Mouse (Mus musculus) Patski (cell line): ENCODE results near the gene Lcn6. TPM values are rescaled to one million over a fixed set of nuclear protein-coding genes. Genes with fewer than 3 reads are reported as not detected.
"Not testable (repeated sequence)": the region's sequence is repeated elsewhere in the genome, so short reads cannot be mapped to it uniquely, and the experiment has no call there.

Source experiments
- ATAC-seq: fragments of 100-300 bp; one replicate; pipeline ENCODE4 v1.8.0; 2021
- CTCF ChIA-PET: fragments of 350-600 bp; sonication (Branson Sonifier 250); formaldehyde crosslinking; loops from one replicate; lab custom pipeline; 2022; ENCODE audit warnings: inconsistent platforms; lab: Charles Lee
- POLR2A ChIA-PET: fragments of 350-600 bp; sonication (Branson Sonifier 250); formaldehyde crosslinking; loops from one replicate; lab custom pipeline; 2022; ENCODE audit warnings: antibody characterized with exemption, inconsistent platforms; lab: Charles Lee
- DNase-seq: peaks from one replicate; pipeline ENCODE4 v3.0.0-alpha.2; 2011; ENCODE audit warnings: low read depth, low spot score
- H3K27me3 ChIP-seq: fragments of 371-371 bp; one replicate; pipeline ENCODE4 v1.5.1; 2021
- CTCF ChIP-seq: fragments of 100-300 bp; IDR thresholded peaks from one replicate; pipeline ENCODE4 v1.5.1; 2021
- in situ Hi-C: fragments of 300-500 bp; cut with MboI; formaldehyde crosslinking; loops from 3 replicates; pipeline ENCODE4 v1.11.1; 2018; ENCODE audit warnings: low pct_unique_long_range_greater_than_20kb, mixed read lengths
- polyA plus RNA-seq: library from polyadenylated mRNA; unstranded; gene quantifications from one replicate; pipeline ENCODE4 v1.2.3, GENCODE M21; 2021

The Lcn6 gene
- polyA plus RNA-seq, 1 experiment from 2014 or later: not detected

DNA sequence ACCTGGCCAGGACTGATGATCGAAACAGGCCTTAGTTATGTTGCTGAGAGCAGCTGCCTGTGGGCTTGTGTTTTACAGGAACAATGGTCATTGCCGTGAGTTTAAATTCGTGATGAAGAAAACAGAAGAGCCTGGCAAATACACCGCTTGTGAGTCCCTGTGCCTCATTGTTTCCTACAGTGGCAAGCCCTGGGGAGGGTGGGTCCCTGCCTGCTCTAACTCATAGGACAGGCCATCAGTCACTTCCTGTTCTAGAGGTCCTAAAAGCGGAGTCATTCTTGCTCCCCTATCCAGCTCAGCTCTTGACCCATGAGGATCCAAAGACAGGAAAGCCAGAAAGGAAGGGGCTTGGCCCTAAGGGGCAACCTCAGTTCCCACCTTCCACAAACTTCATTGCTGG, 24.4 kb downstream of the Lcn6 start:
- CTCF ChIA-PET: no interaction called here
- no peak for TF ChIP-seq CTCF
- ATAC-seq (no peak), DNase-seq (no peak)
- POLR2A ChIA-PET: interaction anchor here (0.6 kb wide), 1 partner anchor 712 kb away, joined by 3 read pairs; no protein-coding TSS in a partner anchor
- H3K27me3 ChIP-seq: peaks cover 4% of the 10 kb centered on the region
- in situ Hi-C loops: no loop called here

- no peak for TF ChIP-seq CTCF
- ATAC-seq: no peak
- CTCF ChIA-PET: no interaction called here
- in situ Hi-C loops: no loop called here
- POLR2A ChIA-PET: no interaction called here
- no peak for DNase-seq
- H3K27me3 ChIP-seq: peaks cover 4% of the 10 kb centered on the region
Observed at GRCm38 (mm10) chr2:25703706-25704105, 27.1 kb downstream of the Lcn6 start.

DNA sequence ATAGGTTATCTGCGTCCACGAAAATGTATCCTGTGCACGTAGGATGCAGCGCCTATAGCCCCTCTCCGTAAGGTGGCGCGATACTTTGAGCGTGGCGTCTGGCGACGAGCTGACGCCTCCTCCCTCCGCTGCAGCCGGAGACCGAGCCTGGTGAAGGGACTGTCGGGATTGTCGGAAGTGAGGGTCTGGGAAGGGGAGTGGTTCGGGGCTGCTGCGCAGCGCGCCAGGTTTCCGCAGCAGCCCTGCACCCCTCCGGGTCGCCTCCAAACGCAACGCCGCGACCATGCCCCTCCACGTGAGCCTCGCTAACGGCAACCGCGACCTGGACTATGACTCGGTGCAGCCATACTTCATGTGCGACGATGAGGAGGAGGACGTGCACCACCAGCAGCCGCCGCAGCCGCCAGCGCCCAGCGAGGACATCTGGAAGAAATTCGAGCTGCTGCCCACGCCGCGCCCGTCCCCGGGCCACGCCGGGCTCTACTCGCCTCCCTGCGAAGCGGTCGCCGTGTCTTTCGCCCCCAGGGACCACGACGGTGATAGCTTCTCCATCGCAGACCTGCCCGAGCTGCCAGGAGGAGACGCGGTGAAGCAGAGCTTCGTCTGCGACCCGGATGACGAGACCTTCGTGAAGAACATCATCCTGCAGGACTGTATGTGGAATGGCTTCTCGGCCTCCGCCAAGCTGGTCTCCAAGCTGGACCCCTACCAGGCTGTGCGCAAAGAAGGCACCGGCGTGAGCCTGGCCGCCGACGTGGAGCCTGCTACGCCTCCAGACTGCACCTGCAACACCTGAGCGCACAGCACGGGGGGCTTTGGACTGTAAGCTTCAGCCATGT, 30.3 kb downstream of the Lcn6 start, which contains the start of gene Bmyc:
Gene Bmyc, plus strand, starts transcription at position 97 of the 839 bp plus-strand sequence.
- DNase-seq (no peak), ATAC-seq (peak; percentile 70)
- TF ChIP-seq CTCF: peak; percentile 76
- ChIA-PET CTCF (interaction anchor here (2.9 kb wide), 1 partner anchor 12 kb away, joined by 14 read pairs; no protein-coding TSS in a partner anchor), POLR2A (interaction anchor here (0.9 kb wide), 1 partner anchor 69 kb away, joined by 3 read pairs; no protein-coding TSS in a partner anchor)
- peaks cover 4% of the 10 kb centered on the region for H3K27me3 ChIP-seq
- in situ Hi-C loops: no loop called here

DNA sequence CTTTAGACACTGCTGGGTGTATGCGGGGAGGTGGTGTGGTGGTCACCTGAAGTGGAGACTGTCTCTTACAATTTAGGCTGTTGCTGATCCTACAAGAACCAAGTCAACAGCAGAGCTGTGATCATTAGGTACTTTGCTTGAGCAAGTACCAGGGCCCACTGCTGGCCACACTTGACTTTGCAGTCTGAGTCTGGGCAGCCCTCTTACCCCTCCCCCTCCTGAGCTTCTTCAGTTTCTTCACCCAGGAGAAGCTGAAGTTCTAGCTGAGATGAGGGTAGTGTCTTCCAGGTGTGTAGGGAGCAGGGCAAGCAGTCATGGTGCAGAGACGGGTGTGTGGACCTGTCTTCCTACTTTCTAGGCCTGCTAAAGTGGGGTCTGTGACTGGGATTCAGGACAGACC, 31.5 kb downstream of the Lcn6 start:
- no peak for ATAC-seq

DNA sequence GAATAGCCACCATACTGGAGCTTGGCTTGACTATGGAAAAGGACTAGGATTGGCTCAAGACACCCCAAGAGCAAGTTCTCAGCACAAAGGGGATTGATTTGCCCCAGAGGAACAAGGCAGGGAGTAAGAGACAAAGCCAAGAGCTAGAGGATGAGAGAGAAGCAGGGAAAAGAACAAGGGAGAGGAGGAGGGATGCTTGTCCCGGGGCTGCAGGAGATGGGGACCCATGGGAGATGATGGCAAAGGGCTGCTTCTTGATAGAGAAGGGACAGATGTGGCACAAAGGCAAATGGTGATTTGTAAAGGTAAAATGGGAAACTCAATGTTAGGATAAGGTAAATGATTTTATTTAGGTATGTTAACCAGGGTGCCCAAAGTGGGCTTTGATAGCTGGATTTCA, 32.5 kb downstream of the Lcn6 start:
- in situ Hi-C loops, POLR2A ChIA-PET, ATAC-seq, H3K27me3 ChIP-seq, DNase-seq, CTCF ChIA-PET: not testable (repeated sequence)

More for the DNA sequence above, 31.5 kb downstream of the Lcn6 start:
- in situ Hi-C loops: no loop called here
- H3K27me3 ChIP-seq: peaks cover 4% of the 10 kb centered on the region
- ChIA-PET POLR2A (interaction anchor here (0.9 kb wide), 1 partner anchor 68 kb away, joined by 3 read pairs; no protein-coding TSS in a partner anchor), CTCF (no interaction called here)
- no peak for TF ChIP-seq CTCF
- DNase-seq: no peak

DNA sequence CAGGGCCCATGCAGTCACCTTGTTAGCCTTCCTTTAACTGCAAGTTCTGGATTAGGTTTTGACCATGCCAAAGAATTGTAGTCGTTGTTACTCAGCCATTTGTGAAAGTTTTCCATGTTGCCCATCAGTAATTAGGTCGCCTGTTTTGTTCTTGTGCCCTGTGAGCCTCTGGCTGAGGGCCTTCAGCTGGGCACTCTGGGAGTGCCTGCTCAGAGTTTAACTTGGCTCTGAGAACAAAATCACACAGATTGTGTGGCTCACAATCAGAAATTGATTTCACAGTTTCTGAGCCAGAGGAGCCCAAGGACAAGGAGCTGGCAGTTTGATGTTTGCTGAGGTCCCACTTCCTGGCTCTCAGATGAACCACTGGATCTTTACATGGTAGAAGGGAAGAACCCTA, 33.2 kb downstream of the Lcn6 start:
- CTCF ChIA-PET, POLR2A ChIA-PET, ATAC-seq, DNase-seq, H3K27me3 ChIP-seq, in situ Hi-C loops: not testable (repeated sequence)

DNA sequence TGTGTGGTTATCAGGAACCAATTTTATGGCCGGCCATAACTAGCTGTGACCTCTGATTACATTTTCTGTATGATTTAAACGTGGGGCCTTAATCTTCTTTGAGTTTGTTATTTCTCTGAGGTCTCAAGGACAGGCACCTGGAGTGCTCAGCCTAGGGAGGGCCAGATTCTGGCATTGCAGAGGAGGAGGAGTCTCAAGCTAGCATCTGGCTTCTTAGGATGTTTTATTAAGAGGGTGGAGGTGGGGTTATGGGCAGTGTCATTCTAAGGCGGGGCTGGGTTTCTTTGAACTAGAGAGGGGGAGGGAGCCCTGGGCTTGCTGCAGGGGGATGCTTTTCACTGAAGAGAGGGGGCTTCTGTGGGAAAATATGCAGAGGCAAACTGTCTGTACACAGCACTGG, 35.1 kb downstream of the Lcn6 start:
- H3K27me3 ChIP-seq, ATAC-seq, CTCF ChIA-PET, POLR2A ChIA-PET, DNase-seq, in situ Hi-C loops: not testable (repeated sequence)

GRCm38 (mm10) chr2:25717222-25717621, 40.6 kb downstream of the Lcn6 start:
- ATAC-seq (no peak), DNase-seq (no peak)
- no peaks in the 10 kb centered on the region for H3K27me3 ChIP-seq
- TF ChIP-seq CTCF: no peak
- ChIA-PET CTCF (no interaction called here), POLR2A (no interaction called here)
- in situ Hi-C loops: no loop called here

Other genes starting within 250 kb of the Lcn6 start
- 98.6 TPM for gene Abca2, start 248.1 kb upstream of the Lcn6 start, polyA plus RNA-seq
- gene Clic3, start 219.9 kb upstream of the Lcn6 start, polyA plus RNA-seq: 1.0 TPM
- 23.3 TPM for gene Paxx, start 215.7 kb upstream of the Lcn6 start, polyA plus RNA-seq
- gene Ptgds, start 206.7 kb upstream of the Lcn6 start, polyA plus RNA-seq: 33.6 TPM
- gene Lcn12, start 182.9 kb upstream of the Lcn6 start, polyA plus RNA-seq: not detected
- 85.5 TPM for gene Fbxw5, start 176.0 kb upstream of the Lcn6 start, polyA plus RNA-seq
- gene C8g, start 175.1 kb upstream of the Lcn6 start, polyA plus RNA-seq: 5.2 TPM
- gene Traf2, start 129.8 kb upstream of the Lcn6 start, polyA plus RNA-seq: 30.4 TPM
- 285 TPM for gene Edf1, start 118.9 kb upstream of the Lcn6 start, polyA plus RNA-seq
- 15.4 TPM for gene Mamdc4, start 101.9 kb upstream of the Lcn6 start, polyA plus RNA-seq
- 139 TPM for gene Phpt1, start 101.6 kb upstream of the Lcn6 start, polyA plus RNA-seq
- 4.0 TPM for gene Ajm1, start 95.0 kb upstream of the Lcn6 start, polyA plus RNA-seq
- gene Rabl6, start 68.3 kb upstream of the Lcn6 start, polyA plus RNA-seq: 90.3 TPM
- 0.36 TPM for gene Ccdc183, start 59.1 kb upstream of the Lcn6 start, polyA plus RNA-seq
- gene Tmem141, start 54.8 kb upstream of the Lcn6 start, polyA plus RNA-seq: 17.5 TPM
- not detected for gene Fcna, start 48.8 kb upstream of the Lcn6 start, polyA plus RNA-seq
- not detected for gene Lcn8, start 23.7 kb upstream of the Lcn6 start, polyA plus RNA-seq
- not detected for gene Lcn5, start 18.8 kb upstream of the Lcn6 start, polyA plus RNA-seq
- gene Lcn10, start 5.9 kb downstream of the Lcn6 start, polyA plus RNA-seq: not detected
- not detected for gene Obp2a, start 23.3 kb downstream of the Lcn6 start, polyA plus RNA-seq
- 17.0 TPM for gene Bmyc, start 30.0 kb downstream of the Lcn6 start, polyA plus RNA-seq
- not detected for gene Obp2b, start 60.2 kb downstream of the Lcn6 start, polyA plus RNA-seq
- not detected for gene Lcn3, start 88.8 kb downstream of the Lcn6 start, polyA plus RNA-seq
- not detected for gene Lcn11, start 100.2 kb downstream of the Lcn6 start, polyA plus RNA-seq
- not detected for gene Gm13539, start 105.5 kb downstream of the Lcn6 start, polyA plus RNA-seq
- not detected for gene Glt6d1, start 139.1 kb downstream of the Lcn6 start, polyA plus RNA-seq
- gene Lcn9, start 146.4 kb downstream of the Lcn6 start, polyA plus RNA-seq: not detected
- not detected for gene Sohlh1, start 170.5 kb downstream of the Lcn6 start, polyA plus RNA-seq
- 0.06 TPM for gene Kcnt1, start 186.9 kb downstream of the Lcn6 start, polyA plus RNA-seq